Mouse (Mus musculus) liver, embryonic 14.5 days (tissue): Measurements from ENCODE around the gene Camkk1.

Source experiments
- CTCF ChIP-seq: IDR thresholded peaks from 2 replicates; pipeline ENCODE4 v1.5.1; 2016; ENCODE audit warnings: antibody characterized with exemption, low read depth, control low read depth
- EP300 ChIP-seq: IDR thresholded peaks from 2 replicates; pipeline ENCODE4 v1.6.1; 2016; ENCODE audit warnings: antibody characterized with exemption, low read depth

GRCm38 (mm10) chr11:73007698-73008481 is 10.9 kb upstream of the Camkk1 start:
- peak; percentile 84 for TF ChIP-seq CTCF
- TF ChIP-seq EP300, result no peak
